Mouse (Mus musculus) cortical plate, adult 2 months (tissue): ENCODE measurements around the gene Ift43.

Source experiments
- CTCF ChIP-seq: fragments of 200-500 bp; IDR thresholded peaks from 2 replicates; pipeline ENCODE4 v1.5.1; 2011; ENCODE audit warnings: mild to moderate bottlenecking, control low read depth, low read length; ENCODE audit not compliant: insufficient read depth; ENCODE audit errors: extremely low read depth
- POLR2A ChIP-seq: fragments of 200-500 bp; IDR thresholded peaks from 2 replicates; pipeline ENCODE4 v1.6.1; 2011; ENCODE audit warnings: mild to moderate bottlenecking, low read length, control low read depth; ENCODE audit not compliant: insufficient read depth; ENCODE audit errors: extremely low read depth

DNA sequence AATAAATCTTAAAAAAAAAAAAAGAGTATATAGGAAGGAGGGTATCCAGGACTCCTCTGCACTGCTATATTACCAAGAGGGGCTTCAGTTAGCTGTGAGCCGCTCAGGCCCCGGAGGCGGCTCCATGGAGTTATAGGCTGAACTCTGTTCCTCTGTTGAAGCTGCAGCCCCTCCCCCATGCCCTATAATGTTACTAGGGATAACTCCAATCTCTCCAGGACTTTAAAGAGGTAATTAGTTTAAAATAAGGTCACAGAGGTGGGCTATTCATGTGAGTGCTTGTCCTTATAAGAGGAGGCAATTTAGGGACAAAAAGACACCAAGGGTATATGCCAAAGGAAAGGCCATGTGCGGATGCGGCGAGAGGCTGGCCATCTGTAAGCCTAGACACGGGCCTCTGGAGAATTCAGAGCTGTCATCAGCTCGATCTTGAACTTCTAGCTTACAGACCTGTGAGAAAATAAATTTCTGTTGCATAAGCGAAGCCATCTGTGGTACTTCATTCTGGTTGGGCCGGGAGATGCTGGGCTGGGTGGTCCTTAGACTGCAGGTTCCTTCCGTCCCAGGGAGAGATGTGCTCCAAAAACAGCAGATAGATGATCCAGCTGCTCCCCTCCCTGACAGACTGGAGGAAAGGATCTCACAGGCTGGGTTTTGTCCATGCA, 94.5 kb downstream of the Ift43 start:
- TF ChIP-seq POLR2A (no peak), CTCF (no peak)
